Mouse (Mus musculus): ENCODE results near the gene Msgn1. TPM values are rescaled to one million over a fixed set of nuclear protein-coding genes. Genes with fewer than 3 reads are reported as not detected.

Msgn1 gene
- total and polyA plus RNA-seq, 2 experiments from 2014 or later = not detected

DNA sequence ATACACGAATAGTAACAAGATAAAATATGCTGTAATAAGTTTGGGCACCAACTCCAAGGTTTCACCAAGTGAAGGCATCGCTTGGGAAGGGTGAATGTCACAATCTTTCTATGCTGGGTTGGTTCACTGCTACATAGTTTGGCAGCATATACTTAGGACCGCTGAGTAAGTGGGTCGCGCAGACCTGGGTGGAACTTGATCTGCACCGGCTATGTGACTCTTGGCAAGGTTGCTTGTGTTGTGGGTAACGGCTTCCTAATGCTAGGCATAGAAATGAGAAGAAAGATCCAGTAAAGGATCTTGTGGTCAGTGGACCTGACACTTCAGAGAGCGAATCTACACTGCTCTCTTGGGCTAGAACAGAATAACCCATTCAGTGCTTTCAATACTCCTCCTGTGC, 6.3 kb downstream of the Msgn1 start:
- WGBS = 72% methylated on average over 8 of the region's 8 CpGs
- H3K9me3 ChIP-seq (replicated peaks; ENCODE audit: control insufficient read depth, low read length) = no peaks in the 10 kb centered on the region
- no peak for TF ChIP-seq EP300 (IDR thresholded peaks at IDR 0.05; ENCODE audit: low read depth)
- TF ChIP-seq CTCF (IDR thresholded peaks at IDR 0.05; ENCODE audit: low read depth) = no peak
- no peak overlapping the region for H3K4me3 ChIP-seq (ENCODE audit: low read depth, low read length)
- DNase-seq (ENCODE audit: low spot score) (peak; percentile 5), ATAC-seq (ENCODE audit: insufficient read depth, low read depth) (no peak)
- H3K27ac ChIP-seq (ENCODE audit: low read depth) = no peak overlapping the region
- no peak overlapping the region for H3K4me2 ChIP-seq (ENCODE audit: low read depth, low read length)
- no peaks in the 10 kb centered on the region for H3K27me3 ChIP-seq (ENCODE audit: control insufficient read depth, insufficient read depth, low read length)
- peaks cover 7% of the 10 kb centered on the region for H3K4me1 ChIP-seq (ENCODE audit: control insufficient read depth, insufficient read depth)
- no peaks in the 10 kb centered on the region for H3K36me3 ChIP-seq (replicated peaks; ENCODE audit: control insufficient read depth, insufficient read depth, low read length)
- H3K9ac ChIP-seq (replicated peaks; ENCODE audit: low read depth, low read length) = no peak overlapping the region

DNA sequence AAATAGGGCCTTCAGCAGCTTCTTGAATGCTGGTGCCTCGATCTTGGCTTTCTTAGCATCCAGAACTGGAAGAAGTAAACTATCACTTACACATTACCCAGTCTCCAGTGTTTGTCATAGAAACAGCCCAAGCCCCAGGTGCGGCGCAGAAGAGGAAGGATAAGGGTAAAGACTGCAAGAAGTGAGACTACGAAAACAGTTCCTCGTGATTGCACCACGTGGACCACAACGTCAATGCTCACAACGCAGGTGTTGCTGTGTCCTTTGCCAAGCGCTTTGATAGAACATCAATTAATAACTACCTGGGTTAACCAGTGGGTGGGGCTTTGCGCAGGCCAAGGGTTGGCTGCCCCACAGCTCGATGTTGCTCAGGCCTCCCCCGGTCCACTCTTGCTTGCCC, 8.1 kb downstream of the Msgn1 start:
- ATAC-seq (ENCODE audit: insufficient read depth, low read depth) = no peak
- H3K9me3 ChIP-seq (replicated peaks; ENCODE audit: control insufficient read depth, low read length) = no peaks in the 10 kb centered on the region
- H3K36me3 ChIP-seq (replicated peaks; ENCODE audit: control insufficient read depth, insufficient read depth, low read length) = no peaks in the 10 kb centered on the region
- no peak overlapping the region for H3K4me3 ChIP-seq (ENCODE audit: low read depth, low read length)
- WGBS = 90% methylated on average over 12 of the region's 12 CpGs
- no peak for TF ChIP-seq CTCF (IDR thresholded peaks at IDR 0.05; ENCODE audit: low read depth)
- no peak for TF ChIP-seq EP300 (IDR thresholded peaks at IDR 0.05; ENCODE audit: low read depth)
- peaks cover 7% of the 10 kb centered on the region for H3K4me1 ChIP-seq (ENCODE audit: control insufficient read depth, insufficient read depth)
- H3K27me3 ChIP-seq (ENCODE audit: control insufficient read depth, insufficient read depth, low read length) = no peaks in the 10 kb centered on the region
- no peak overlapping the region for H3K27ac ChIP-seq (ENCODE audit: low read depth)
- no peak overlapping the region for H3K9ac ChIP-seq (replicated peaks; ENCODE audit: low read depth, low read length)
- DNase-seq (ENCODE audit: low spot score) = no peak
- H3K4me2 ChIP-seq (ENCODE audit: low read depth, low read length) = no peak overlapping the region

DNA sequence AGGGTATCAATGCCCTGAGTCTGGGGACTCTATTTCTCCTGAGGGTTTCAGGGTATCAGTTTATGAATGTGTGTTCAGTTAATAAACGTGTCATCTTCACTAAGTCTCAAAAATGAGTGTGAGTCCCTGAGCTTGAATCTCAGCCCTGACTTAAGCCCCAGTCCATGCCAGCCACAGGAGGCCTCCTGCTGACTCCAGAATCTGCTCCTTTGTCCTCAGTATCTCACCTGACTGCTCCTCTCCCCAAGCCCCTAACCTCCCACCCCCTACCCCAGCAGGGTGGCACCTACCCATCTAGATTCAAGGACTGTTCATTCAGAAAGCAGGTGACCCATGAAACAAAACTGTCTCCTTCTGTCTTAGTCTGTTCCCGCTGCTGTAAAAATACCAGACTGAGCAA, 10.2 kb downstream of the Msgn1 start:
- TF ChIP-seq EP300 (IDR thresholded peaks at IDR 0.05; ENCODE audit: low read depth) = no peak
- no peak for TF ChIP-seq CTCF (IDR thresholded peaks at IDR 0.05; ENCODE audit: low read depth)
- Histone ChIP-seq H3K27me3 (ENCODE audit: control insufficient read depth, insufficient read depth, low read length) (no peaks in the 10 kb centered on the region), H3K9ac (replicated peaks; ENCODE audit: low read depth, low read length) (no peak overlapping the region), H3K9me3 (replicated peaks; ENCODE audit: control insufficient read depth, low read length) (no peaks in the 10 kb centered on the region), H3K27ac (ENCODE audit: low read depth) (no peak overlapping the region), H3K36me3 (replicated peaks; ENCODE audit: control insufficient read depth, insufficient read depth, low read length) (no peaks in the 10 kb centered on the region), H3K4me1 (ENCODE audit: control insufficient read depth, insufficient read depth) (peaks cover 7% of the 10 kb centered on the region), H3K4me3 (ENCODE audit: low read depth, low read length) (no peak overlapping the region), H3K4me2 (ENCODE audit: low read depth, low read length) (no peak overlapping the region)
- WGBS = 58% methylated on average over 2 of the region's 2 CpGs
- DNase-seq (ENCODE audit: low spot score) = no peak
- ATAC-seq (ENCODE audit: insufficient read depth, low read depth) = no peak

DNA sequence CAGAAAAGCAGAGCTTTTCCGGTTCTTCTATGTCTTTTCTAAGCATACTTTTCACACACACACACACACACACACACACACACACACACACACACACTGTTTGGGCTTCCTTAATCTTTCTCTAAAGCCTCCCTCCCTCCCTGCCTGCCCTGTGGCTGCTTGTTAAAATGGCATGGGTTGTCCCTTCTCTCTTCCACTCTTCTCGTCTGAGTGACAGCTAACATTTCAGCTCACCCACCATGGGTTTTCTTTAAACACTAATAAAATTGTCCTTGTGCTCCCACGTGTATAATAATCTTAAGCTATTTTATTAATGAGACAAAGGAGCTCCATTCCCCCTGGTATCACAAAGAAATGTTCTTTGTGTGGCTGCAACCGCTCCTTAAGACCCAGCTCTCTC, 10.7 kb downstream of the Msgn1 start:
- no peak overlapping the region for H3K27ac ChIP-seq (ENCODE audit: low read depth)
- no peaks in the 10 kb centered on the region for H3K9me3 ChIP-seq (replicated peaks; ENCODE audit: control insufficient read depth, low read length)
- DNase-seq (ENCODE audit: low spot score) = no peak
- ATAC-seq (ENCODE audit: insufficient read depth, low read depth) = no peak
- TF ChIP-seq CTCF (IDR thresholded peaks at IDR 0.05; ENCODE audit: low read depth) = no peak
- TF ChIP-seq EP300 (IDR thresholded peaks at IDR 0.05; ENCODE audit: low read depth) = no peak
- H3K36me3 ChIP-seq (replicated peaks; ENCODE audit: control insufficient read depth, insufficient read depth, low read length) = no peaks in the 10 kb centered on the region
- peaks cover 7% of the 10 kb centered on the region for H3K4me1 ChIP-seq (ENCODE audit: control insufficient read depth, insufficient read depth)
- WGBS = 56% methylated on average over 4 of the region's 4 CpGs
- H3K27me3 ChIP-seq (ENCODE audit: control insufficient read depth, insufficient read depth, low read length) = no peaks in the 10 kb centered on the region
- H3K4me3 ChIP-seq (ENCODE audit: low read depth, low read length) = no peak overlapping the region
- H3K4me2 ChIP-seq (ENCODE audit: low read depth, low read length) = no peak overlapping the region
- H3K9ac ChIP-seq (replicated peaks; ENCODE audit: low read depth, low read length) = no peak overlapping the region

DNA sequence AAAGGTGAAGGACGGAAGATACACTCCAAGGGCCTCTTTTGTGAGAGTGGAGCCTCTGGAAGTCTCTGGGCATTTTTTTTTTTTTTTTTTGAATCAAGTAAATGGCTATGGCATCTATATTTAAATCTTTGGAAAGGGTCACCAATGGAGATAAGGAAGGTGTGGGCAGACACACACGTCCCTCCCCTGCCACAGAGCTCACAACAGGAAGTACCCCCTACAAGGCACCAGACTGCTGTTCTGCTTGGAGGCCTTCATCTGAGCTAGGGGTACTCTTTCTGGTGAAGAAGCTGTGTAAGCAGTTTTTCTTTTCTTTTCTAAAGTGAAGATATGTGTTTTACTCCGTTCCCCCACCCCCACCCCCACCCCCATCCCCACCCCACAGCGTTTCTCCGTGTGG, 11.9 kb downstream of the Msgn1 start:
- Histone ChIP-seq H3K4me1 (ENCODE audit: control insufficient read depth, insufficient read depth) (no peaks in the 10 kb centered on the region), H3K36me3 (replicated peaks; ENCODE audit: control insufficient read depth, insufficient read depth, low read length) (no peaks in the 10 kb centered on the region), H3K9me3 (replicated peaks; ENCODE audit: control insufficient read depth, low read length) (no peaks in the 10 kb centered on the region), H3K9ac (replicated peaks; ENCODE audit: low read depth, low read length) (no peak overlapping the region), H3K4me2 (ENCODE audit: low read depth, low read length) (peak overlapping the region; percentile 59), H3K27ac (ENCODE audit: low read depth) (no peak overlapping the region), H3K4me3 (ENCODE audit: low read depth, low read length) (no peak overlapping the region), H3K27me3 (ENCODE audit: control insufficient read depth, insufficient read depth, low read length) (no peaks in the 10 kb centered on the region)
- 46% methylated on average over 5 of the region's 5 CpGs for WGBS
- no peak for DNase-seq (ENCODE audit: low spot score)
- TF ChIP-seq CTCF (IDR thresholded peaks at IDR 0.05; ENCODE audit: low read depth) (no peak), EP300 (IDR thresholded peaks at IDR 0.05; ENCODE audit: low read depth) (no peak)
- ATAC-seq (ENCODE audit: insufficient read depth, low read depth) = no peak

DNA sequence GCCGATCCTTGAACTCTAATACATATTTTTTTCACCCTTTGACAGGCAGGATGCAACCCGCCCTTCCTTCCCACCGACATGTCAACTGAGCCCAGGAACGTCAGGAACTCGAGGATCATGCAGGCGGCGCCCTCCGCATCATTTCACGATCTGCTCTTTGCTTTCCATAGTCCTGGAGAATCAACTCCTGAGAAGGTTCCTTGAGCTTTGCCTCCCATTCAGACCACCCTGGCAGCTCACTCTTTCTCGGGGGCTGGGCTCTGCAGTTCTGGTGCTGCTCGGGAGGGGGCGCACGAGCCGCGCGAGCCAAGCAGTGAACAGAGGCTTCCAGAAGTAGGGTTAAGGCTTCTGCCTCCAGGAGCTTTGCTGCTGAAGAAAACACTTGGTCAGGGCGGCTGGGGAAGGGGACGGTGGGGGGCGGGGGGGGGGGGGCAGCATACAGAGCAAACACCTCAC, 12.6 kb downstream of the Msgn1 start:
- TF ChIP-seq CTCF (IDR thresholded peaks at IDR 0.05; ENCODE audit: low read depth) (peak; percentile 96), EP300 (IDR thresholded peaks at IDR 0.05; ENCODE audit: low read depth) (no peak)
- H3K4me2 ChIP-seq (ENCODE audit: low read depth, low read length) = peak overlapping the region; percentile 59
- no peak overlapping the region for H3K9ac ChIP-seq (replicated peaks; ENCODE audit: low read depth, low read length)
- peak; percentile 36 for DNase-seq (ENCODE audit: low spot score)
- H3K36me3 ChIP-seq (replicated peaks; ENCODE audit: control insufficient read depth, insufficient read depth, low read length) = no peaks in the 10 kb centered on the region
- WGBS = 4% methylated on average over 19 of the region's 19 CpGs
- ATAC-seq (ENCODE audit: insufficient read depth, low read depth) = peak; percentile 69
- H3K9me3 ChIP-seq (replicated peaks; ENCODE audit: control insufficient read depth, low read length) = no peaks in the 10 kb centered on the region
- no peaks in the 10 kb centered on the region for H3K4me1 ChIP-seq (ENCODE audit: control insufficient read depth, insufficient read depth)
- no peak overlapping the region for H3K27ac ChIP-seq (ENCODE audit: low read depth)
- H3K27me3 ChIP-seq (ENCODE audit: control insufficient read depth, insufficient read depth, low read length) = no peaks in the 10 kb centered on the region
- H3K4me3 ChIP-seq (ENCODE audit: low read depth, low read length) = peak overlapping the region; percentile 30
